Mouse (Mus musculus) thymus, postnatal 0 days (tissue): ENCODE measurements around the gene Ankle2. TPM values are rescaled to one million over a fixed set of nuclear protein-coding genes. Genes with fewer than 3 reads are reported as not detected.

Experiments used
- DNase-seq: peaks from one replicate; pipeline ENCODE4 v3.0.0-alpha.2; 2015; ENCODE audit warnings: low spot score
- polyA plus RNA-seq: library from polyadenylated mRNA; unstranded; fragments of >200 nt; fragmentation: Nextera tagmentation; extraction: Ambion mirVana; gene quantifications from 2 replicates; pipeline ENCODE4 v1.2.1, GENCODE M21; 2015

Ankle2 gene
- polyA plus RNA-seq = 22.9 and 26.4 TPM in 2 replicates

DNA sequence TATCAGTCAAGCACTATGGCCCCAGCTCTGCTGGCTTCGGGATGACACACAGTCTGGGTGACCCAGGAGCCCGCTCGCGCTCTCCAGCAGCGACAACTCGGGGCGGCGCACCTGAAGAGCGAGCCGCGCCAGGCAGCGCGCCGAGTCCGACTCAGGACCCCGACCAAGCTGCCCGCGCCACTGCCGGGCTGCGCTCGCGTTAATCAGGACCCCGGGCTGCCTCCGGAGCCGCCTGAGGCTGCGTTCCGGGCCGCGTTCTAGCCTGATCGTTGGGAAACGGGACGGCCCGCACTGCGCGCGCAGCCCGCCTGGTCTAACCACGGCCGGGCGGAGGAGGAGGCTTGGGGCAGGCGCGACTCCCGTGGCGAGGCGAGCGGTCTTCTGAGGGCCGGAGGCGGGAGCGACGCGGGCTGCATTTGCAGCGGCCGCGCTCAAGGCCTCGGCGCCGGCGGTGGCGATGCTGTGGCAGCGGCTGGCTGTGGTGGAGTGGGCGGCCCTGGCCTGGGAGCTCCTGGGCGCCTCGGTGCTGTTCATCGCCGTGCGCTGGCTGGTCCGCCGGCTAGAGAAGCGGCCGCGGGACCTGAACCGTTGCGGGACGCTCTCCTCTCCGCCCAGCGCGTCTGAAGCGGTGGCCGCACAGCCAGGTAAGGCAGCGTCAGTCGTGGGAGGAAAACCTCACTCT, at the start of gene Ankle2:
Gene Ankle2 (plus strand): TSS at position 225 of the 682 bp plus-strand sequence.
- DNase-seq = peak; percentile 91

DNA sequence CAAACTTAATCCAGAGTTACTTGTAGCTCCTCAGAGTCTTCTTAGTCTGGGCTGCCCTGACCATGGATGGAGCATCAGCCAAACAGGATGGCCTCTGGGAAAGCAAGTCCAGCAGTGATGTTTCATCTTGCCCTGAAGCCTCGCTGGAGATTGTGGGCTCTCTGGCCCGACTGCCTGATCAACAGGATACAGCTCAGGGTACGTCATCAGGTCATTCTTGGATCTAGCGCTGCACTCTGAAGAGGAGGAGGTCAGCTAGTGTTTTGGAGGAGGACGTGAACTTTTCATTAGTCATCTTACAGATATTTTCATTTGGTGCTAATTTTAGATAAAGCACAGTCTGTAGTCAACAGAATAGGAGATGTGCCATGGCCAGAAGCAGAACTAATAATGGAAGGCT, 49.1 kb upstream of the Ankle2 start:
- DNase-seq = no peak

DNA sequence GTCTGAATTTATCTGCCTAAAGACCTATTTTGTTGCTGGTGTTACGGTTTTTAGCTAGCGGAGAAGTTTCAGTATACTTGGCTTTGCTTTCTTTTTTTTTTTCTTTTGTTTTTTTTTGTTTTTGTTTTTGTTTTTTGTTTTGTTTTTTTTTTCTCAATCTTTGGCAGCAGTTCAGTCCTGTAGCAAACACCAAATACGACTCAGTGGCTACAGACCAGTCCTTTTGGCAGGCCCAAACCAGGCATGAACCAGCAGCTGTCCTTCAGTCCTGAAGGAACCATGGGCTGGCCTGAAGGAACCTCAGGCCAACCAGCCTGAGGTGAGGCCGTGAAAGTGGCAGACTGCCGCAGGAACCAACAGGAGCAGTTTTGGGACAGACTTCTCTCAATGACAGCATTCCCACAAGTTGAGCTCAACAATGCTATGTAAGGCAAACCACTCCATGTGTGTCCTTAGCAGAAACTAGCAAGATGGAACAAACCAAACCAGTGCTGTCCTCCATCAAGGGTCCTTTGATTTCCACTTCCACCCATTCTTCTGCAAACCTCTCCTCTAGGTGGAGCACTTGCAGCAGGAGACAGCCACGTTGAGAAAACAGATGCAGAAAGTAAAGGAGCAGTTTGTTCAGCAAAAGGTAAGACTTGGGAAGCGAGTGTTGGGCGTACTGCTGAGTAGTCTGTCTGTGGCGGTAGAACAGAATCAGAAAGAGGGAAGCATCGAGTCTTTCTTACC, 27.5 kb upstream of the Ankle2 start:
- peak; percentile 7 for DNase-seq

DNA sequence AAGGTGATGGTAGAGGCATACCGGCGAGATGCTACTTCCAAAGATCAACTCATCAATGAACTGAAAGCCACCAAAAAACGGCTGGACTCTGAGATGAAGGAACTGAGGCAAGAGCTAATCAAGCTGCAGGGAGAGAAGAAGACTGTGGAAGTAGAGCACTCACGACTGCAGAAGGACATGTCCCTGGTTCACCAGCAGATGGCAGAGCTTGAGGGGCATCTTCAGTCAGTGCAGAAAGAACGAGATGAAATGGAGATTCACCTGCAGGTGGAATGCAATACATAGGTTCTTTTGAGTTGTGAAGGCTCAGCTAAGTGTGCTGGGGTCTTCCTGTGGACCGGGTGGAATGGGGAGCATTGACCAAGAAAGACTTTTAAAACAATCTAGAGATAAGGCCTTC, 26.0 kb upstream of the Ankle2 start:
- DNase-seq = peak; percentile 17

DNA sequence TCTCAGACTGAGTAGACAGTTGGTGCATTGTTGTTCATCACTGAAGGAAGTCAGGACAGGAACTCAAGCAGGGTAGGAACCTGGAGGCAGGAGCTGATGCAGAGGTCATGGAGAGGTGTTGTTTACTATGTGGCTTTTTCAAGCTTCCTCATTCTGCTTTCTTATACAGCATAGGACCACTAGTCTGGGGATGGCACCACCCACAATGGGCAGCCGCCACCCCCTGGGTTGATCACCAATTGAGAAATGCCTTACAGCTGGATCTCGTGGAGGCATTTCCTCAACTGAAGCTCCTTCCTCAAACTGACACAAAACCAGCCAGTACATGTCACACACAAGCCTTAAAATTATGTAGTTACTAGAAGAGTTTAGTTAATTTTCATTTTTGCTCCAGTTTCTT, 19.5 kb upstream of the Ankle2 start:
- DNase-seq = no peak

DNA sequence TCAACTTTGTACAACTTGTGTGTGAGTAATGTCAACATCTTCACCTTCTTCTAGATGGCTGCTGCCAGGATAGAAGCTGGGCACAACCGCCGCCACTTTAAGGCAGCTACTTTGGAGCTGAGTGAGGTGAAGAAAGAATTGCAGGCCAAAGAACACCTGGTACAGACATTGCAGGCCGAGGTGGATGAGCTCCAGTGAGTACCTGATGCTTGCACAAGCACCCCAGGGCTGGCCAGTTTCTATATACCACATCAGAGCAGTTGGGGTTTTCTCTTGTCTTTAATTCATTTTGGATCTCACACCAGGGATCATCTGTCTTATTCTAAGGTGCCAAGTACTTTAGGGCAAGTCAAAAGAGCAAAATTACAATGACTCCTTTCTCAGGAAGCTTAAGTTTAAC, 14.0 kb upstream of the Ankle2 start:
- DNase-seq = no peak

DNA sequence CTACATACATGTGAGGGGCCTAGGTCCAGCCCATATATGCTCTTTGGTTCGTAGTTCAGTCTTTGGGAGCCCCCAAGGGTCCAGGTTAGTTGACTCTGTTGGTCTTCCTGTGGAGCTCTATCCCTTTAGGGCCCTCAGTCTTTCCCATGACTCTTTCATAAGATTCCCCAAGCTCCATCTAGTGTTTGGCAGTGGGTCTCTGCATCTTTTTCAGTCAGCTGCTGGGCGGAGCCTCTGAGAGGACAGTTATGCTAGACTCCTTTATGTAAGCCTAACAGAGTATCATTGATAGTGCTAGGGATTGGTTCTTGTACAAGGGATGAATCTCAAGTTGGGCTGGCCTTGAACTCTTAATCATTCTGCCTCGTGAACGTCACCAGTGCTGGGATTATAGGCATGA, 10.5 kb upstream of the Ankle2 start:
- no peak for DNase-seq

DNA sequence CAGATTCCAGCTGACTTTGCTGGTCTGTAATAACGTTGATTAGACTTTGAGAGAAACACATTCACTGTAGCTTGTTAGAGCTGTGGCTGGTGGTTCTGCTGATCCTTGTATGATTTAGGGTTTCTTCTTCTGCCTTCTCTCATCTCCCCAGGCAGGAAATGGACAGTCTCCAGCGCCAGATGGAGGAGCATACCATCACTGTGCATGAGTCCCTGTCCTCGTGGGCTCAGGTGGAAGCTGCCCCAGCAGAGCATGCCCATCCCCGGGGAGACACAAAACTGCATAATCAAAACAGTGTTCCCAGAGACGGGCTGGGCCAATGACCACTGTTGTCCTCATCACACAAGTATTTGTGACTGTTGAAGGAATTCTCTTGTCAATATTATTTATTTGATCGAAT, 8.0 kb upstream of the Ankle2 start:
- DNase-seq = no peak

DNA sequence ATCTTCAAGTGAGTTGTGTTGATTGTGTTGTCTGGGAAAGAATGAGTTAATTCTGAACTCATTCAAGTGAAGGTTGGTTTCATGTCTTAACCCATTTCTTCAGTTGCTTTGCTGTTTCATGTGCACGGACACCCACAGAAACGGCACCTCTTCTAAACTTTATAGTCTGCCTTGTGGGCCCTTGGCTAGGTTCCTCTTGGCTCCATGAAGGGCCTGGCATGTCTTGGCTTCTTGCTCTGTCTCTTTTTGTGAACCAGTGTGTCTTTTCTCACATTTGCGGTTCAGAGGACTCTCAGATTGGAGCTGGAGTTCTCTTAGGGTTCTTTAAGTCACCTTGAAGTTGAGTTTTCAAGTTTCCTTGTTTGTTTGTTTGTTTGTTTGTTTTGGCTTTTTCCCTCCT, 5.7 kb upstream of the Ankle2 start:
- DNase-seq = no peak

DNA sequence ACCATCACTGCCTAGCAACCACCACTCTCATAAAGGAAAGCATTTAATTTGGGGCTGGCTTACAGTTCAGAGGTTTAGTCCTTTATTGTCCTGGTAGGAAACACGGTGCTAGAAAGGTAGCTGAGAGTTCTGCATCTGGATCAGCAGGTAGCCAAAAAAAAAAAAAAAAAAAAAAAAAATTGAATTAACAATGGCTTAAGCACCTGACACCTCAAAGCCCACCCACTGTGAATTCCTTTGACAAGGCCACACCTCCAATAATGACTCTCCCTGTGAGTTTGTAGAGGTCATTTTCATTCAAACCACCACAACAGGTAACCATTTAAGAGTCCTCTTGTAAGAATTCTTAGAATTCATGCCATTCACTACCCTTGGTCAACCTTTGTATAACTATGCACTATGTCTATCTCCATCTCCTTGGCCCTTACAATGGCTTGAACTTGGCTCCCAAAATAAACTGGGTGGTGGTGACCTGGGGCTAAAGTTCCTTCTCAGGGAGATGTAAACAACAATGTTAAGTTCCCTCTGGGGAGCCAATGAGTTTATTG, 3.4 kb upstream of the Ankle2 start:
- no peak for DNase-seq

DNA sequence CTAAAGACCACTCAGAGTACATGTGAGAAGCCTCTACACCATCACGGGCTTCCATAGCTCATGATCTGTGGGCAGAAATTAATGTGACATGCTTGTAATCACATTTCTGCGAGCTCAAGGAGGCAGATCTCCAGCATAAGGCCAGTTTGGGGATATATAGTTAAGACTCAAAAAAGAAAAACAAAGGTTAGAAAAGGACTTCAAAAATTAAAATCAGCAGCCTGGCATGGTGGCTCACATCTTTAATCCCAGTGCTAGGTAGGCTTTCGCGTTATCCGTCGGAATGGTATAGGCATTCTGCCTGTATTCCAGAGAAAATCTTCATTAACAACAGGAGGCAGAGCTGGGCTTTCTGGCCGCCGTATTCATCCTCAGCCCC, 414 bp upstream of the Ankle2 start:
- no peak for DNase-seq

DNA sequence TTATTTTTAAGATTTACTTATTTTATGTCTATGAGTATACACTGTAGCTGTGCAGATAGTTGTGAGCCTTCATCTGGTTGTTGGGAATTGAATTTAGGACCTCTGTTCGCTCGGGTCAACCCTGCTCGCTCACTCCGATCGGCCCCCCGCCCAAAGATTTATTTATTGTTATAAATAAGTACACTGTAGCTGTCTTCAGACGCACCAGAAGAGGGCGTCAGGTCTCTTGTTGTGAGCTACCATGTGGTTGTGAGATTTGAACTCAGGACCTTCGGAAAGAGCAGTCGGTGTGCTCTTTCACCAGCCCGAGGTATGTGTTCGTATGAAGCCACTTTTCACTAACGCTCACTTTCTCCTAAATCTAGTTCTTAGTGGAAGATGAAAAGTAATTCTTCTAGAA, 834 bp downstream of the Ankle2 start:
- DNase-seq = peak; percentile 7

DNA sequence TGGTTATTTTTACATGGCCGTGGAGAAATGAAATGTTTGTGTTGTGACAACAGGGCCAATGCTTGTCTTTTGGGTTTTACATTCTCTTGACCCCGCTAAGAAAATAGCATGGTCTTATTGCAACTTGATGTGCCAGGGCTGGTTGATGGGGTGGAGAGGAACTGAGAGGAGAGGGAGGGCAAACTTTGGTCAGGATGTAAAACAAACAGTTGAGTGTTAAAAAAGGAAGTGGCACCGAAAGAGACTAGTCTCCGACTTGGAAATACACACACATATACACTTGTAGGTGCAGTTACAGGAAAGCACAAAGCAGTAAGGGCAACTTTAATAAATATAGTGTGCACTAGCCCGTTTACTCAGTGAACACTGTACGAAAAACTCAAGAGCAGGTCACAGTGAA, 1.5 kb downstream of the Ankle2 start:
- no peak for DNase-seq

DNA sequence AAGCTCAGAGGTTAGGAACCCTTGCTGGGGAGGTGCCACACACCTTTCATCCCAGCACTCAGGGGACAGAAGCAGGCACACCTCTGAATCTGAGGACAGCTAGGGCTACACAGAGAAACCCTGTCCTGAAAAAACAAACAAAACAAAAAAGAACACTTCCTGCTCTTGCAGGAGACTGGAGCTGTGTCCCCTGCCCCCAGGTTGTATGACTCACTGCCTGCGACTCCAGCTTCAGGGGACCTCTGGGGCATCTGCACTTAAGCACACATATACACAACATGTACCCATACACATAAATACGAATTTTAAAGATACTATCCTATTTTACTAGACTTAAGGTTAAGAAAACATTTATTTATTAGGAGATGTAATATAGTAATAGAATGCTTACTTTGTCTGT, 13.3 kb downstream of the Ankle2 start:
- DNase-seq = no peak

DNA sequence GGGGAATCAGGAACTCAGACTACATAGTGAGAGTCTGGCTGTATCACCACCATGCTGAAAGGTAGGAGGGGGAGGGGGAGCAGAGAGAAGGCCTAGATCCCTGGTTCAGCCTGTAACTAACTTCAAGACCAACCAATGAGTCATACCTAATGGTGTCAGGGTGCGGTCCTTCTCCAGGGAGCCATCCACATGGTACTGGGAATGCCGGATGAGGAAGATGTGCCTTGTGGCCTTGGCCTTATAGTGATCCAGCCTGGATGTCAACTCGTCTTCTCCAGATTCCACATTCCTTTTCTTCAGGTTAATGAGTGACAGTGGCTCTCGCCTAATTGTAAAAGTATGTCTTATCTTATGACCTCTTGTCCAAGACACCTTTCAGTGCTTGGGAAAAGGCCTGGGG, 36.1 kb downstream of the Ankle2 start:
- no peak for DNase-seq

DNA sequence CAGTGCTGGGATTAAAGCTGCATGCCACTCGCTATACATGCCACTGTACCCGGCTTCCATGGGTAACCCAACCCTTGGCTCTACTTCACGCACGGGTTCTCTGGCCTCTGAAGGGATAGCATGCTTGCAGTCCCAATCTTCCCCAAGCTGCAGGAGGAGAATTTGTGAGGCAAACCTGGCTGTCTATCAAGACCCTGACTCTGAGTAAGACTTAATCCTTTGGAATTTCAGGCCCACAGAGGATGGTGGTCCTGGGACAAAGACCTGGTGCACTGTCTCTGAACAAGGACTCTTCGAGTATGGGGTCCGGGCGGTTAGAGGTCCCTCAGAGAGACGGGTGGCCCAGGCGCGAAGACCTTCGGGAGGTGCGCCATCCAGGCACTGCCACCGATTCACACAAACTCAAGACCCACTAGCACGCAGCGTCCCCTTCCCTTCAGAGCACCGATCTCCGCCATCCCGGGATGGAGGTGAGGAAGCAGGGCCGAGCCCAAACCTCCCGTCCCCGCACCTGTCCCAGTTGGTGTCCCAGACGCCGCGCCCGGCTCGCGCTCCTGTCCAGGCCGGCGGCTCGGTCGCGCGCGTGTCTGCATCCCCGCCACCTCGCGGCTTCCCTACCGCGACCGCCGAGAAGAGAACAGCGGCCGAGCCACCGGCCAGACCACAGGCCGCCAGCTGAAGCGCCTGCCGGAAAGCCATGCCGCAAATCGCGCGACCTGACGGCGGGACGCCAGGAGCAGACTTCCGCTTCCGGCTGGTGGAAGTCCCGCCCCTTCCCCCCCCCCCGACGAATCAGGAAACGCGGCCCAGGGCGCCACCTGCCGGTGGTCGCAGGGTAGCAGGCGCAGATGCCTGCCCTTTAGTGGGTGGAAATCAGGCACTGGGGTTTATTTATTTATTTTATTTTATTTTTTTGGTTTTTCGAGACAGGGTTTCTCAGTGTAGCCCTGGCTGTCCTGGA, 38.6 kb downstream of the Ankle2 start, which contains the start of gene Pgam5:
Gene Pgam5 (minus strand): TSS at position 773 of the 961 bp plus-strand sequence.
- DNase-seq = peak; percentile 90

DNA sequence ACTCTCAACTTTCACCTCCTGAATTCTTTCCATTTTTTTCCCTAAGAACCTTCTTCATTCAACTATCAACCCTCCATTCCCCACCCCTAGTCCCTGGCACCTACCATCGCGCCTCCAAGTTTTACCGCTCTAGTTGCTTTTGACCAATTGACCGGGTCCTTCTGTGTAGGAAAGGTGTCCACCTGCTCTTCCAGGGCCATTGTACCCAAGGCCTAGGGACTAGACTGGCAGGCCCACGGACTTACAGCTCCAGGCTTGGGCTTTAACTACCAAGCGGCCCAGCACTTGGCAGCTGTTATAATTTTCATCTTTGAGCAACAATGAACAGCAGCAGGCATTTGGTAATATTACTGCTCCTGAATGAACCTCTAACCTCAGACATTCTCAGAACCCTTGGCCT, 39.4 kb downstream of the Ankle2 start:
- no peak for DNase-seq

DNA sequence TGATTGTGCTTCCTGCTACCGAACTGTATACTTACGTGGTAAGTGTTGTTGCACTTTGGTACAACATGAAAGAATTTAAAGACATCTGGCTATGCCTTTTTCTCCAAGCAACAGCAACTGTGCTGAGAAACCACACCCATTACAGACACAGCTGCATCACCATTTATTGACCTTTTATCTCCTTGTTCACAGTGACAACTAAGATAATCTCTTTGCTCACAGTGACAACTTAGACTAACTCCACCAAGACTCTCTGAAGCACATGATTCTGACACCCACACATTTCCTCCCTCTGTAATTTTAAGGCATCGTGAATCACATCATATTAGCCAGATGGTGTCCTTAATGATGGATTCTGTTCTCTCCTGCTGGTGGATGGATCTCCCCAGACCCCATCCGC, 43.3 kb downstream of the Ankle2 start:
- DNase-seq = peak; percentile 18

DNA sequence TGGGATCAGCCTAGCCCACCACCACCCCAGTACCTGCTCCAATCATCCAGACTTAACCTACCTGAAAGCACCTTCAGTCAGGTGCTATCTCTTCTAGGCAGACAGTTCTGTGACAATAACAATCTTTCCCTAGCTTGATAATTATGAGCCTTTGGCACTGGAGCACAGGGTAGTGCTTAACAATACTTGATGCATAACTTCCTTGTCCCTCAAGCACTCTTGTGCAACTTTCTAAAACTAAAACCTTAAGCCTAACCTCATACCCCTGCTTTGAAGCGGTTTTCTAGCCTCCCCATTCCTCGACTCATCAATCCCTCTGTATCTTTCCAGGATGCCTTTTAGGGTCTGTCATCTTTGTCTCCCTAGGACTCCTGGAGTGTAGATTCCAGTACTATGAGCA, 44.0 kb downstream of the Ankle2 start:
- DNase-seq = no peak

DNA sequence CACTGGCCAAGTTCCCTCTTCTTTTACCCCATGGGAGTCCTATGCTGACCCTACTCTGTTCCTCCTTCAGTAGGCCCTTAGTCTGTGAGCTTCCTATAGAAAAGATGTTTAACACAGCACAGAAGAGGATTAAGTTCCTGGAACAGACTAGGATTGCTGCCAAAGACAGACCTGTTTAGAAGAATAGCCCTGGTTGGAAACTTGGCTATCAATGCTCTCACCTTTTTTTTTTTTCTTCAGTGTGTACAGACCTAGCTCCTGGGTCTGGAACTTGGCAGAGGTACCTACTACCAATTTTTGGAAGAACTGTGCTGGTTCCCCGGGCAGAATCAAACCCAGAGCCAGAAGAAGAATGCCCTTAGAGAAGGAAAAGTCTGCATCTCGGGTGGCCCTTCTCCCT, 45.6 kb downstream of the Ankle2 start:
- no peak for DNase-seq

DNA sequence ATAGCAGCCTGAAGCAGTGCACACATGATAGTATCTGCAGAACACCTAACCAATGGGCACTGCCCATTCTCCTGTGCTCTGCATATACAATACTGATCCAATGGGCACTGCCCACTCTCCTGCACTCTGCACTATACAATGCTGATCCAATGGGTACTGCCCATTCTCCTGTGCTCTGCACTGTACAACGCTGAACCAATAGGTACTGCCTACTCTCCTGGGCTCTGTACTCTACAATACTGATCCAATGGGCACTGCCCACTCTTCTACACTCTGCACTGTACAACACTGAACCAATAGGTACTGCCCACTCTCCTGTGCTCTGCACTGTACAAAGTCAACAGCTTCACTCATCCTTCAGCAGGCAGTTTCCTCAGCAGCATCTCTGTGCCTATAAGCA, 46.1 kb downstream of the Ankle2 start:
- no peak for DNase-seq

DNA sequence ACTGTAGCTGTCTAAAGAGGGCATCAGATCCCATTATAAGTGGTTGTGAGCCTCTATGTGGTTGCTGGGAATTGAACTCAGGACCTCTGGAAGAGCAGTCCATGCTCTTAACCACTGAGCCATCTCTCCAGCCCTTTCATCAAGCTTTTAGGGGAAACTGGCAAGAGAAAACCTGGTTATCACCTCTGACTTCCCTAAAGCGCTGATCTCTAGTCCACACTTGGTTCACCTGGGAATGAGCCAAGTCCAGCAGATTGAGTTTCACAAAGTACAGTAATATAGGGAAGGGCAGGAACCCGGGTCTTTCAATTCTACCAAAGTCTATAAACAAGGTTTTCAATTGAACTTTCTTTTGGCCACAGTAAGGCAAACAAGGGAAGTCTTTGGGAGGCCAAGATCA, 51.2 kb downstream of the Ankle2 start:
- DNase-seq = no peak
